Mouse (Mus musculus): ENCODE data around the gene Ints5.

GRCm38 (mm10) chr19:8911810-8912209 is 19.0 kb downstream of the Ints5 start:
- no peak for TF ChIP-seq CTCF (IDR thresholded peaks at IDR 0.05; ENCODE audit: control insufficient read depth, insufficient read depth, insufficient replicate concordance, low read depth, low read length)
- no peak for TF ChIP-seq POLR2A (IDR thresholded peaks at IDR 0.05; ENCODE audit: control insufficient read depth, low read depth, low read length)

Measured in testis, adult 2 months (tissue).